Mouse (Mus musculus) CH12.LX (cell line): Measurements from ENCODE around the gene Tmem45b.

Source experiments
- CHD2 ChIP-seq: IDR thresholded peaks from 2 replicates; pipeline ENCODE4 v1.6.1; 2011; ENCODE audit warnings: low read length, improper control_type of control experiment
- CTCF ChIP-seq, 2 experiments: IDR thresholded peaks in 1 of 2; conservative IDR thresholded peaks in 1 of 2; 2 replicates each; pipeline ENCODE4 v1.5.1; 2011 to 2012; ENCODE audit warnings: low read depth in 2 of 2, low read length in 2 of 2, improper control_type of control experiment in 1 of 2, inconsistent platforms in 1 of 2, mild to moderate bottlenecking in 1 of 2, moderate library complexity in 1 of 2
- EP300 ChIP-seq: IDR thresholded peaks from 2 replicates; pipeline ENCODE4 v1.6.1; 2011; ENCODE audit warnings: low read length, improper control_type of control experiment
- JUND ChIP-seq: conservative IDR thresholded peaks from 2 replicates; pipeline ENCODE4 v1.6.1; 2011; ENCODE audit warnings: low read depth, low read length, improper control_type of control experiment
- KAT2A ChIP-seq: IDR thresholded peaks from 2 replicates; pipeline ENCODE4 v1.6.1; 2012; ENCODE audit warnings: low read length, improper control_type of control experiment, inconsistent platforms; ENCODE audit not compliant: insufficient replicate concordance
- MEF2A ChIP-seq: IDR thresholded peaks from 2 replicates; pipeline ENCODE4 v1.6.1; 2014; ENCODE audit warnings: low read depth, mild to moderate bottlenecking, inconsistent platforms, low read length, improper control_type of control experiment, borderline replicate concordance
- POLR2A ChIP-seq: IDR thresholded peaks from 2 replicates; pipeline ENCODE4 v1.6.1; 2011; ENCODE audit warnings: low read depth, mild to moderate bottlenecking, improper control_type of control experiment, low read length
- POLR2AphosphoS2 ChIP-seq: IDR thresholded peaks from 2 replicates; pipeline ENCODE4 v1.6.1; 2011; ENCODE audit warnings: low read depth, low read length, improper control_type of control experiment
- RCOR1 ChIP-seq: conservative IDR thresholded peaks from 2 replicates; pipeline ENCODE4 v1.6.1; 2012; ENCODE audit warnings: low read depth, mild to moderate bottlenecking, inconsistent platforms, low read length, improper control_type of control experiment
- SIN3A ChIP-seq: IDR thresholded peaks from 2 replicates; pipeline ENCODE4 v1.6.1; 2012; ENCODE audit warnings: low read length, improper control_type of control experiment, inconsistent platforms
- SMC3 ChIP-seq: IDR thresholded peaks from 2 replicates; pipeline ENCODE4 v1.6.1; 2011; ENCODE audit warnings: low read depth, low read length, improper control_type of control experiment
- USF1 ChIP-seq: IDR thresholded peaks from 2 replicates; pipeline ENCODE4 v1.6.1; 2014; ENCODE audit warnings: low read depth, mild to moderate bottlenecking, inconsistent platforms, low read length, improper control_type of control experiment
- USF2 ChIP-seq: conservative IDR thresholded peaks from 2 replicates; pipeline ENCODE4 v1.6.1; 2011; ENCODE audit warnings: low read depth, low read length, improper control_type of control experiment
- ZKSCAN1 ChIP-seq: IDR thresholded peaks from 2 replicates; pipeline ENCODE4 v1.6.1; 2012; ENCODE audit warnings: low read depth, inconsistent platforms, low read length, improper control_type of control experiment, borderline replicate concordance

GRCm38 (mm10) chr9:31463692-31464474, at the start of gene Tmem45b:
- no peak for TF ChIP-seq SIN3A
- TF ChIP-seq JUND, result no peak
- TF ChIP-seq CHD2, result no peak
- TF ChIP-seq KAT2A, result no peak
- TF ChIP-seq POLR2A, result no peak
- TF ChIP-seq USF2, result no peak
- TF ChIP-seq USF1, result no peak
- TF ChIP-seq EP300, result no peak
- no peak for TF ChIP-seq CTCF (conservative IDR thresholded peaks at IDR 0.05 in 1 of 2, IDR thresholded peaks at IDR 0.05 in 1 of 2; ENCODE audit: low read depth in 2 of 2, low read length in 2 of 2)
- TF ChIP-seq POLR2AphosphoS2, result no peak
- no peak for TF ChIP-seq SMC3
- TF ChIP-seq RCOR1, result no peak
- TF ChIP-seq MEF2A, result no peak
- TF ChIP-seq ZKSCAN1, result no peak
